Mouse (Mus musculus): Measurements from ENCODE around the gene Specc1. TPM values are rescaled to one million over a fixed set of nuclear protein-coding genes. Genes with fewer than 3 reads are reported as not detected.

Specc1 gene
- total RNA-seq, 2 experiments from 2014 or later = 1.5 to 2.3 TPM

GRCm38 (mm10) chr11:62148026-62148425 lies 191.5 kb downstream of the Specc1 start:
- no peak for DNase-seq
- intact Hi-C loops (cut with DNase I) = no loop called here
- H3K27ac ChIP-seq = no peak overlapping the region
- no peak overlapping the region for H3K4me3 ChIP-seq
- TF ChIP-seq CTCF (IDR thresholded peaks at IDR 0.05) = no peak

GRCm38 (mm10) chr11:62148449-62148848 lies 191.9 kb downstream of the Specc1 start:
- intact Hi-C loops (cut with DNase I) = no loop called here
- Histone ChIP-seq H3K4me3 (no peak overlapping the region), H3K27ac (no peak overlapping the region)
- TF ChIP-seq CTCF (IDR thresholded peaks at IDR 0.05) = no peak
- DNase-seq = no peak

GRCm38 (mm10) chr11:62153057-62153456 lies 196.5 kb downstream of the Specc1 start:
- H3K27ac ChIP-seq = no peak overlapping the region
- intact Hi-C loops (cut with DNase I) = no loop called here
- TF ChIP-seq CTCF (IDR thresholded peaks at IDR 0.05) = no peak

GRCm38 (mm10) chr11:62159803-62160202 lies 203.2 kb downstream of the Specc1 start:
- no peak overlapping the region for H3K27ac ChIP-seq
- no peak for TF ChIP-seq CTCF (IDR thresholded peaks at IDR 0.05)
- no peak for DNase-seq
- intact Hi-C loops (cut with DNase I) = no loop called here
- no peak overlapping the region for H3K4me3 ChIP-seq

More at GRCm38 (mm10) chr11:62153057-62153456, 196.5 kb downstream of the Specc1 start:
- no peak overlapping the region for H3K4me3 ChIP-seq
- no peak for DNase-seq

GRCm38 (mm10) chr11:62161450-62161849 lies 204.9 kb downstream of the Specc1 start:
- H3K4me3 ChIP-seq = no peak overlapping the region
- DNase-seq = no peak
- TF ChIP-seq CTCF (IDR thresholded peaks at IDR 0.05) = no peak
- no peak overlapping the region for H3K27ac ChIP-seq
- intact Hi-C loops (cut with DNase I) = no loop called here

GRCm38 (mm10) chr11:62164357-62164756 lies 207.8 kb downstream of the Specc1 start:
- H3K4me3 ChIP-seq = no peak overlapping the region
- TF ChIP-seq CTCF (IDR thresholded peaks at IDR 0.05) = no peak
- no peak overlapping the region for H3K27ac ChIP-seq
- intact Hi-C loops (cut with DNase I) = no loop called here
- DNase-seq = no peak

- TF ChIP-seq CTCF (IDR thresholded peaks at IDR 0.05) = no peak
- intact Hi-C loops (cut with DNase I) = no loop called here
- no peak overlapping the region for H3K4me3 ChIP-seq
- H3K27ac ChIP-seq = no peak overlapping the region
- no peak for DNase-seq
These were observed 209.9 kb downstream of the Specc1 start for GRCm38 (mm10) chr11:62166503-62166902.

- intact Hi-C loops (cut with DNase I) = no loop called here
These were observed 211.6 kb downstream of the Specc1 start for GRCm38 (mm10) chr11:62168146-62168545.

GRCm38 (mm10) chr11:62177395-62178113 lies 221.0 kb downstream of the Specc1 start:
- intact Hi-C loops (cut with DNase I) = no loop called here

More at GRCm38 (mm10) chr11:62168146-62168545, 211.6 kb downstream of the Specc1 start:
- Histone ChIP-seq H3K27ac (no peak overlapping the region), H3K4me3 (no peak overlapping the region)
- no peak for DNase-seq
- no peak for TF ChIP-seq CTCF (IDR thresholded peaks at IDR 0.05)

GRCm38 (mm10) chr11:62180791-62181190 lies 224.2 kb downstream of the Specc1 start:
- DNase-seq = no peak
- TF ChIP-seq CTCF (IDR thresholded peaks at IDR 0.05) = no peak
- Histone ChIP-seq H3K27ac (no peak overlapping the region), H3K4me3 (no peak overlapping the region)
- intact Hi-C loops (cut with DNase I) = no loop called here

More at GRCm38 (mm10) chr11:62177395-62178113, 221.0 kb downstream of the Specc1 start:
- Histone ChIP-seq H3K4me3 (no peak overlapping the region), H3K27ac (no peak overlapping the region)
- no peak for DNase-seq
- TF ChIP-seq CTCF (IDR thresholded peaks at IDR 0.05) = no peak

- no peak for TF ChIP-seq CTCF (IDR thresholded peaks at IDR 0.05)
- H3K27ac ChIP-seq = no peak overlapping the region
- DNase-seq = no peak
- intact Hi-C loops (cut with DNase I) = no loop called here
- H3K4me3 ChIP-seq = no peak overlapping the region
These were observed 228.3 kb downstream of the Specc1 start for GRCm38 (mm10) chr11:62184900-62185299.

- H3K4me3 ChIP-seq = no peak overlapping the region
- DNase-seq = no peak
- H3K27ac ChIP-seq = no peak overlapping the region
- intact Hi-C loops (cut with DNase I) = no loop called here
- no peak for TF ChIP-seq CTCF (IDR thresholded peaks at IDR 0.05)
These were observed 230.5 kb downstream of the Specc1 start for GRCm38 (mm10) chr11:62187074-62187473.

GRCm38 (mm10) chr11:62192050-62192449 lies 235.5 kb downstream of the Specc1 start:
- no peak for TF ChIP-seq CTCF (IDR thresholded peaks at IDR 0.05)
- H3K4me3 ChIP-seq = no peak overlapping the region
- intact Hi-C loops (cut with DNase I) = no loop called here
- H3K27ac ChIP-seq = peak overlapping the region; percentile 25; the same call in 1 of the 2 replicates
- DNase-seq = no peak

- Histone ChIP-seq H3K27ac (no peak overlapping the region), H3K4me3 (no peak overlapping the region)
- DNase-seq = no peak
- intact Hi-C loops (cut with DNase I) = no loop called here
- no peak for TF ChIP-seq CTCF (IDR thresholded peaks at IDR 0.05)
These were observed 236.6 kb downstream of the Specc1 start for GRCm38 (mm10) chr11:62193116-62193515.

Measured in gastrocnemius, adult 2 months (tissue).